Mouse (Mus musculus): ENCODE measurements around the gene Dock11. TPM values are rescaled to one million over a fixed set of nuclear protein-coding genes. Genes with fewer than 3 reads are reported as not detected.

The Dock11 gene
- 147 and 168 TPM in 2 replicates for total RNA-seq (2017)

DNA sequence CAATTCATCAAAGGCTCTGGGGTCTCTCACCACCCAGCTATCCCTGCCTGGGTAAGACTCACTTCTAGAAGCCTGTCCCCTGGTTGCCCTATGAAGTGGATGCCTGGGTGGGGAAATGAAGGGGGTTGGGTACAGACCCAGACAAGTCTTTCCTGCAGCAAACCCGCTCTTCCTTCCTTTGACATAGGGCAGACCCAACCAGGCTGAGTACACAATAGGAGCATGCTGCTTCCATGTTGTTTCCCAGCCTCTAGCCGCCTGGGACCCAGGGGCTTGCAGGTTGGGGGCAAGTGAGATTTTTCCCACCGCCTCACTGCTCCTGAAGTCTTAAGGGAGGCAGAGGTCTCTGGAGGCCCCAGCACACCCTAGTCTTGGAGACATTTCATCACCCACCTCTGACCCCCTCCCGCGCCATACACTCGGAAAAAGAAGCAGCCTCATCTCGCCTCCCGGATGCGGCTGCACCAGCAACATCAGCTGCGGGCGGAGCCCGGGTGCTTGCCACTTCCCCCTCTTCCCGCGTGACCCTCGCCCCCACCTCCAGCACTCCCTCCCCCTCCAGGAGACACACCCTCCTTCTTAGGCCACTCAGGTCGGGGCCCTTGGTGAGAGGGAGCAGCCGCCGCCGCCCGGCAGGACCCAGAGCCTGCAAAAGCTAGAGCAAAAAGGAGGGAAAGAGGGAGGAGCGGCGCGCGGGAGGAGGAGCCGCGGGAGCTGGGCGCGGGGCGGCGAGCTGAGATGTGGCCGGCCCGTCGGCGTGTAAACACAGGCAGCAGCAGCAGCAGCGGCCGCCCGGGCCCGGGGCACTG is at the start of gene Dock11:
Gene Dock11, plus strand, starts transcription at position 746 of the 809 bp plus-strand sequence.
- peak; percentile 90 to 93 for ATAC-seq (replicated peaks in 1 of 2; ENCODE audit: insufficient read depth in 1 of 2, low FRiP score in 2 of 2, low TSS enrichment in 1 of 2, low read depth in 1 of 2, poor library complexity in 2 of 2, severe bottlenecking in 2 of 2)

DNA sequence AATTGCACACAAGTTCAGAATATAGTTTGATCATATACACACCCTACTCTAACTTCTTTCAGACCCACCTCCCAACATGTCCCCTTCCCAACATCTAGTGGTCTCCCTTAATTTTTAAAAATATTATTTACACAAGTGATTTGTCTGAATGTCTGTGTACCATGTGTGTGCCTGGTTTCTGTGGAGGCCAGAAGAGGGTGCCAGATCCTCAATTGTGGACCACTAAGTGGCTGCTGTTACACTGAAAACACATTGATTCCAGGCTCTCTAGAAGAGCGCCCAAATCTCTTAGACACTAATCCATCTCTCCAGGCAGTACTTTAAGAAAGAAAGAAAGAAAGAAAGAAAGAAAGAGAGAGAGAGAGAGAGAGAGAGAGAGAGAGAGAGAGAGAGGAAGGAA is 8.9 kb upstream of the Dock11 start:
- ATAC-seq (replicated peaks in 1 of 2; ENCODE audit: insufficient read depth in 1 of 2, low FRiP score in 2 of 2, low TSS enrichment in 1 of 2, low read depth in 1 of 2, poor library complexity in 2 of 2, severe bottlenecking in 2 of 2): no peak

DNA sequence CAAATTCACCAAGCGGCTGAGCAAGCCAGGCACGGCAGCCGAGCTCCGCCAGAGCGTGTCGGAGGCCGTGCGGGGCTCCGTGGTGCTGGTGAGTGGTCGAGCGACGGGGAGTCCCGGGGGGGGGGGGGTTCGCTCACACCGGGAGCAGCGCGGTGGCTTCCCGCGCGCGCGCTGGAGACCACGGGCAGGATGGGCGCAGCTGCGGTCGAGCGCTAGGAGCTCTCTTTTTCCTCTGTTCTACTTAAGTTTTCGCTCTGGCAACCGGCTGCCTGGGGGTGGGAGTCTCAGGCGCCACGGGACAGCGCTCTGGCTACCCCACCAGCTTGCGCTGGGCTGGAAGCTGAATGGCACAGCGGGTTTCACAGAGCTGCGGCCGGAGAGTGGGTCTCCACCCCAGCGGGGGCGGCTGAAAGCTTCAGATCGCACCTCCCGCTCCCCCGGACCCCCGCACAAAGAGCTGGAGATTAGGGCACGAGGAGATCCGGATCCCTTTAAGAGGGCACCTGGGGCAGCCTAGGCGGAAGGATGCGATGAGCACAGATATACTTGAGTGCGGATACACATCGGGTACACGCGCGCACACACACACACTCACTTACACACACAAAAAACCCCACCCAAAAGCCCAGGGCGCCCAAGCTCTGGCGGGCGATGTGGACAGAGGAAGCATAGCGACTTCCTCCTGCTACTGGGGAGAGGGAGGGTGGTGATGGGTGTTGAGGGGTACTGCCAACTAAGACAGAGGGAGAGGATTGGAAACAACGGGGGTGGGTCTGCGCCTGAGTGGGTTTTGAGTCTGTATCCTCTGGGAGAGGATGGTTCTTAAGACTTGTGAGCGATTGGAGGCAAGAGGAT is 540 bp downstream of the Dock11 start:
- peak; percentile 35 to 57; a peak in 3 of 4 replicates for ATAC-seq (replicated peaks in 1 of 2; ENCODE audit: insufficient read depth in 1 of 2, low FRiP score in 2 of 2, low TSS enrichment in 1 of 2, low read depth in 1 of 2, poor library complexity in 2 of 2, severe bottlenecking in 2 of 2)

DNA sequence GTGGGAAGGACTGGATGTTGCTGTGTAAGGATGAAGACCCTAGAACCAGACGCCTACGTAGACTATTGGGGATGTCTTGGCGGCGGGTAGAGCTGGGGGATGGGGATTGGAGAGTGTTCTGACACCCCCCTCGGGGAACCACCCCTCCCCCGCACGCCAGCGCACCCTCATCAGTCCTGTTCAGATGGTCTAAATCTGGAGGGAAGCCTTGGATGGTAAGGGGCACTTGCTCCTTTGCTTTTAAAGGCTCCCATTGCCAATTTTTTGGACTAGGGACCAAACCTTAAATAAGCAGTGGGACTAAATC is 1.1 kb downstream of the Dock11 start:
- ATAC-seq (replicated peaks in 1 of 2; ENCODE audit: insufficient read depth in 1 of 2, low FRiP score in 2 of 2, low TSS enrichment in 1 of 2, low read depth in 1 of 2, poor library complexity in 2 of 2, severe bottlenecking in 2 of 2): no peak

DNA sequence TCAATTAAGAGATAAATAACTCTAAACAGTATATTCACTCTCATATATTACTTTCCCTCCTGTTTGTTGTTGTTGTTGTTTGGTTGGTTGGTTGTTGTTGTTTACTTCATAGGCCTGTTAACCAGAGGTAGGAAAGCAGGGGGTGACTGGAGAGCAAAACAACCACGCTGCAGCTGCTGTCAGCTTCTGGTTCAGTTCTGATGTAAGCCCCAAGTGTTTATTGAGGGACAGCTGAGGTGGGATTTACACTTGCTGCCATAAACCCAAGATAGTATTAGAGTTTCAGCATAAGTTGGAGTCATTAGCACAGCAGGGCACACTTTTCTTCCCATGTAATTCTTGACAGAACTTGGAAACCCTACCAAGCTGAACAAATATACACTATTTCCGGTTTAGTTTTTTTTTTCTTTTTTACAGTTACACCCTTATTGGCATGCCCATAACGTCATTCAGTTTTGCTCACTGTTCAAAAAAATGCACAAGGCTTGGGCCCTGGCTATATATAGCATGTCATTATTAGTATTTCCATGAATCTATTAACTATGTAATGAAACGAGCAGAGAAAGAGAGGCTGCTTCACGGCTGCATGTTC is 3.0 kb downstream of the Dock11 start:
- no peak for ATAC-seq (replicated peaks in 1 of 2; ENCODE audit: insufficient read depth in 1 of 2, low FRiP score in 2 of 2, low TSS enrichment in 1 of 2, low read depth in 1 of 2, poor library complexity in 2 of 2, severe bottlenecking in 2 of 2)

DNA sequence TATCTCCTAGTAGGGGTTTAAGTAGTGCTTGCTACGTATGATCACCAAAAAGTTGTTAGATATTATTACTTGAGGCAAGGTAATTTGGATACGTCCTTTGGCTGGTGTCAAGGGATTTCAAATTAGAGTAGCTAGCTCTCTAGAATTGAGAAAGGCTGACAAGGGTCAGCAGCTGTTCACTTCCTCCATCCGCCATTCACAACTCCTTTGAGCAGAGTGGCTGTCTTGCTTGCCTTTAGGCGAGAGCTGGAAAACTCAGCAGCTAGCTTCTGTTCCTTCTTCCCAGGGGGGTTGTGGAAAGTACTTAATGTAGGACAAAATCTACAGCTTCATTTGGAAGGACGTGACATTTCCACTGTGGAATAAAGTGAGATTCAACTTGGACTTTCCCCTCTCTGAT is 3.7 kb downstream of the Dock11 start:
- ATAC-seq (replicated peaks in 1 of 2; ENCODE audit: insufficient read depth in 1 of 2, low FRiP score in 2 of 2, low TSS enrichment in 1 of 2, low read depth in 1 of 2, poor library complexity in 2 of 2, severe bottlenecking in 2 of 2): no peak

DNA sequence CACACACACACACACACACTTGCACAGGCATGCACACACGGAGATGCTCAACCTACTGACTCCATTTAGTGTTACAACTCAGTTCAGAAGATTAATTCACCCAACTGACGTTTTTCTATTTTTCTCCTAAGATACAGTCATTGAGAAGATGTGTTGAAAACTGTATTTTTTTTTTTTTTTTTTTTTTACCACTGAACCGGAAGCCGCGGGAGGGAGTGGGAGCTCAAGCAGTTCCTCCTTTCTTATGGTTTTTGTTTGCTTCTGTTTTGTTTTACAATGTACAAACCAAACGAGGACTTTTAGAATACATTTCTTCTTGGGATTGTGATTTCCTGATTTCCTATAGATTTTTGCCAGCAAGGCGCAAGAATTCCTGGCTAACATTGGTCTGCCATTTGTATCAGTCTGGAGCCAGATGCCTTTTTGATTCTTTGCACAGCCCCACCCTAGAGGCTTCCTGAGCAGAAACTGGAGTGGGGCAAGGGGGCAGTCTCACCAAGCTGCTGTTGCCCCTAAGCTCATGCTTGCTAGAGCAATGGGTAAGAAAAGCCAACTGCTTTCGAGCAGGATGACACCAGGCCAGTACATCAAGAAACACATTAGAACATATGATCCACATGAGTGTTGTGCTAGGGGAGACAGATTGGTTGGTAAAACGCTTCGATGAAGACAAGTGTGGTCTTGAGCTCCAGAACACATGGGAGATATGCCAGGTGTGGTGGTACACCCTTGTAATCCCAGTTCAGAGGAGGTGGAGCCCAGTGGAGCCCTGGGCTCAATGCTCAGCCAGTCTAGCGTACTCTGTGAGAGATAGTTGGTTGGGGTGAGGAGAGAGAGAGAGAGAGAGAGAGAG is 9.2 kb downstream of the Dock11 start:
- ATAC-seq (replicated peaks in 1 of 2; ENCODE audit: insufficient read depth in 1 of 2, low FRiP score in 2 of 2, low TSS enrichment in 1 of 2, low read depth in 1 of 2, poor library complexity in 2 of 2, severe bottlenecking in 2 of 2): peak; percentile 62 to 72

DNA sequence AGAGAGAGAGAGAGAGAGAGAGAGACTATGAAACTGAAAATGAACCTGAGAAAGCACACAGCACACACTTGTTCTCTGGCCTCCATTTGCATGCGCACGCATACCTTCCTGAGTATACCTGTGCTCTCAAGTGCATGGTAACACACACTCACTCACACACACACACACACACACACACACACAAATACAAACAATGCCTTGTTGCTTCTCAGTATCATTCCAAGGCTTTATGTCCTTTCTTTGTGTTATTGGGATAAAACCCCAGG is 9.8 kb downstream of the Dock11 start:
- ATAC-seq (replicated peaks in 1 of 2; ENCODE audit: insufficient read depth in 1 of 2, low FRiP score in 2 of 2, low TSS enrichment in 1 of 2, low read depth in 1 of 2, poor library complexity in 2 of 2, severe bottlenecking in 2 of 2): no peak

DNA sequence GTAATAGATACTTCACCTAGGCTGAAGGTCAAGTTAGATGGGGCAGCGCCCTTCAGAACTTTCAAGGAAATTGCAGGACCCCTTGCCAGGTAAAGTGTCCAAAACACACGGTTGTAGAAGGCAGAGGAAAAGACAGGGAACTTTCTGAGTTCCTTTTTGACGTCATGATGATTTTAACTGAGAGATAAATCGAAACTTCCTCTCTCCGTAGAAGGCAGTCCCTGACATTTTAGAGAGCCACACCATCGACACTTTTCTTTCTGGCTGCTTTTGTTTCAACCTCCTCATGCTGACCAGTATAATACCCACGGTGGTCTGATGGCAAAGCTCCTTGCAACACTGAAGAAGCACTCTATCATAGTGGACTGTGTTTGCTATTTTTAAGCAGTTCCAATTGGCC is 15.7 kb downstream of the Dock11 start:
- no peak for ATAC-seq (replicated peaks in 1 of 2; ENCODE audit: insufficient read depth in 1 of 2, low FRiP score in 2 of 2, low TSS enrichment in 1 of 2, low read depth in 1 of 2, poor library complexity in 2 of 2, severe bottlenecking in 2 of 2)

DNA sequence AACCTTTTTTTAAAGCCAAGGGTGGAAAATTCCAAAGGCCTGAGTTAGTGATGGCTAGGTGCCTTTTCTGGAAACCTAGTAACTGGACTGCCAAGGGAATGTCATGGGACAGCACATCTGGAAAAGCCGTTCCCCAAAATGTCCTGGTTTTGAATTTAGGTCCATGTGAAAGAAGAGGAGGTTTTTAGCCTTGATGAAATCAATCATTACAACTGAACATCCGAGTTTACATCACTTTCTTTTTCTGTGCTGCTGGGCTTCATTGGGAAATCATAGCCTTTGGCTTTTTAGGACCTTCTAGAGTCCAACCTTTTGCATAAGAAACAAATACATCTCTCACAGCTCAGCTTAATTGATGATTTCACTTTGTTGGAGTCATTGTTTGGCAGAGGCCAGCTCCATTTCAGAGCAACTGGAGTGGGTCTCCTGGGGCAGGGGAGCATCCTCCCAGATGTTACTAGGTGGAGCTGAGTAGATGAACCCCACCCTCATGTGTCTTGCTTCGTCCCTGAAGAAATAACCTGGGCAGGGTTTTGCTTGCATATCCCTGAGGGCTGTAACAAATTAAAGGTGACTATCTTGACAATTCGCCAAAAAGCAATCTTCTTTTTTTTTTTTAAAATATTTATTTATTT is 18.2 kb downstream of the Dock11 start:
- no peak for ATAC-seq (replicated peaks in 1 of 2; ENCODE audit: insufficient read depth in 1 of 2, low FRiP score in 2 of 2, low TSS enrichment in 1 of 2, low read depth in 1 of 2, poor library complexity in 2 of 2, severe bottlenecking in 2 of 2)

DNA sequence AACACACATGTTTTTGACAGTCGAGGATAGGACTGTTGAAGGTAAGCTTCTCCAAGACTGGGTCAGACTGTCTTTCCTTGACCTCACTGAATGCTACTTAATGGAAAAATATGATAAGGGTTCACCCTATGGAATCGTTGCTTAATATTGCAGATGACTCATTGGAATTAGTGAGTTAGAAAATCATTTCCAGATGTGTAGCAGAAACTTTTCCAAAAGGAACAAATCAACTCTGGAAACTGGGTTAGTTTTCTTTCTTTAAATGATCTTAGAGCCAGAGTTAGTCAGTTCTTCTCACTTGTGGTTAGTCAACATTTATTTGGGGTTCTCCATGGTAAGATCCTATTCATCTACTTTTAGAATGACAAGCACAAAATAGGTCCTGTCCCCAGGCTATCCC is 30.9 kb downstream of the Dock11 start:
- no peak for ATAC-seq (replicated peaks in 1 of 2; ENCODE audit: insufficient read depth in 1 of 2, low FRiP score in 2 of 2, low TSS enrichment in 1 of 2, low read depth in 1 of 2, poor library complexity in 2 of 2, severe bottlenecking in 2 of 2)

DNA sequence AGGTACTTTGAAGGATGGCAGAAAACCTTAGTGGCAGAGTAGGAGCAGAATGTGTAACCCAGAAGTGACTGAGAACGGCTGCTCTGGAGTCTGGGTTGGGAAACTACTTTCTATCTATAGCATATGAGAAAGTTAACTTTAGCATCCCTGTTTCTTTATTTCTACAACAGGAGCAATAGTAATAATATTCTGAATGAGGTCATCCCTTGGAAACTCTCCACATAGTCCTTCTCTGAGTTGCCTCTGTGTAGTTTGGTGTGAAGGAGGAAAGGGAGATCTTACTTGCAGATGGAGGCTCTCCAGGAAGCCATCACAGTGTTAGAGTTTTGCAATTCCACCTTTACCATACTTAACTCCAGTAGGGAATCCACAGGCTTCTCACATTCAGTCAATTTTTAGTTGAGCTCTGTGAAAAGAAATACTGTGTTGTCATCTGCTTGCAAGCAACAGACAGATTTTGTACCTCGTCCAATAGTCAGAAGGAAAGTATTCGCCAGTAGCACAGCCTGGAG is 31.5 kb downstream of the Dock11 start:
- no peak for ATAC-seq (replicated peaks in 1 of 2; ENCODE audit: insufficient read depth in 1 of 2, low FRiP score in 2 of 2, low TSS enrichment in 1 of 2, low read depth in 1 of 2, poor library complexity in 2 of 2, severe bottlenecking in 2 of 2)

DNA sequence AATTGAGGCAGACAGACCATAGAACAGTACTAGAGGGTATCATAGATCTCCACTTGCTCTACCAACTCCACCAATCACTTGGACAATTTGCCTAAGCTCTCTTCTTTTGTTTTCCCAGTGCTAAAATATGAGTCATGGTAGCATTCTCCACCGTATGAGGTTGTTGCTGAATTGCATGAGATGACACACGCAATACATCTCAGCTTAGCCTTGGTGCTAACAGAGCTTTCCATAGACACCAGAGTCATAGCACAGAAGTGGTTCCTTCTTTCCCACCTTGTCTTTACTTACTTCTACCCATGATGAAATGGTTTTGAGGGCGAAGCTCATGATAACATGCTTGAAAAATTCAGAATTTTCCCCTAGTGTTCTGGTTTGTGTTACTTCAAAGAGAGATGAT is 33.3 kb downstream of the Dock11 start:
- no peak for ATAC-seq (replicated peaks in 1 of 2; ENCODE audit: insufficient read depth in 1 of 2, low FRiP score in 2 of 2, low TSS enrichment in 1 of 2, low read depth in 1 of 2, poor library complexity in 2 of 2, severe bottlenecking in 2 of 2)

DNA sequence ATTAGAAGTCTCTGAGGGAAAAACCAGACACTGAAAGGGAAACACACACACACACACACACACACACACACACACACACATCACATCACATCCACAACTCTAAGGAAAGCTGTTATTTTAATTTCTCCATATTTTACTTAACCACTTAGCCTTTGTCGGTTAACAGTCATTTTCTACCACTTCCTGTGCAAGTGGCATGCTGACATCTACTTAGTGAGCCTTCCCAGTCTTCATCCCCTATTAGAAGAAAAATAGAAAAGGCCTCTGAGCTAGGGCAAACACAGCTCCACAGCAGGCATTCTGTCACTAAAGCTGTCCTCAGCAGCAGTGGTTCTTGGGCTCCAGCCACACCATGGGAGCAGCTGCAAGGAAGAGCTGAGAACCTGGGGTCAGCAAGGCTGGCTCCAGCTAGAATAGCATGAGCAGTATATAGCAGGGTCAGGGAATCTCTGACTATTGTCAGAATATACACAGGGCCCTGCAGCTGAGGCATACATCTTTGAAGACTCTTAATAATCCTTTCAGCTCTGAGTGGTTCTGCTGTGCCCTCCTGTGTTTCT is 36.2 kb downstream of the Dock11 start:
- peak; percentile 56 to 63 for ATAC-seq (replicated peaks in 1 of 2; ENCODE audit: insufficient read depth in 1 of 2, low FRiP score in 2 of 2, low TSS enrichment in 1 of 2, low read depth in 1 of 2, poor library complexity in 2 of 2, severe bottlenecking in 2 of 2)

DNA sequence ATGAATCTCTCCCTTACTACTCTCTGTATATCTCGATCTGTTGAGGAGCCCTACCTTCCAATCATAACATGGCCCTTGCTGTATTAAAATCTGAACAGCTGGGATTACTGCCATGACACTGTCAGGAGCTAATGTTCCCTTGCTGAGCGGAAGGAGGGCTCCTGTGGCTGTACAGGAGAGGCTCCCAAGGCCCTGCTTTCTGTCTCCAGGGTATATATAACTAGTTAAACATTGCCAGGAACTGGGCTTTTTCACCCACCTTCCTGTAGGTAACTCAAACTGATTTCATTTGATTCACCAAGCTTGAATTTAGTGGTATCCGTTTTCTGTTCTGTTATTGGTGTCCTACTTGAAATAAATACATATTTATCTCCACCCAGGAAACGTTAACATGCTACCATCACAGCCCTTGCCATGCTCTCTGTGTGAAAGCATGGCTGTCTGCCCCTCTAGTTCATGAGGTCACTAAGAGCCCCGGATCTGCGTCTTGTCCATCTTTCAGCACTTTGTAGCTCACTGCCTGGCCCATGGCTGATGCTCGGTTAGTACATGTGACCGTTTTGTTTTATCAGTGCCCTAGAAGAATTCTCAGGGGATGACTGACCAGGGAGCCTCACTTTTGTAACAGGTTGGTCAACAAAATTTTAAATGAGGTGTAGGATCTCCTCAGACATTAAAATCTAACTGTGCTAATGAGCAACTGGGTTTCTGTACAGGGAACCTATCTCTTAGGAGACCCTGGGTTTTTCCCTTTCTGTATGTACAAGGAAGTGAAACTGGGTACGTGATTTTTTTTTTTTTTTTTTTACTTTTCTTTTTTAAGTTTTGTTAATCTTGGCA is 41.7 kb downstream of the Dock11 start:
- no peak for ATAC-seq (replicated peaks in 1 of 2; ENCODE audit: insufficient read depth in 1 of 2, low FRiP score in 2 of 2, low TSS enrichment in 1 of 2, low read depth in 1 of 2, poor library complexity in 2 of 2, severe bottlenecking in 2 of 2)

DNA sequence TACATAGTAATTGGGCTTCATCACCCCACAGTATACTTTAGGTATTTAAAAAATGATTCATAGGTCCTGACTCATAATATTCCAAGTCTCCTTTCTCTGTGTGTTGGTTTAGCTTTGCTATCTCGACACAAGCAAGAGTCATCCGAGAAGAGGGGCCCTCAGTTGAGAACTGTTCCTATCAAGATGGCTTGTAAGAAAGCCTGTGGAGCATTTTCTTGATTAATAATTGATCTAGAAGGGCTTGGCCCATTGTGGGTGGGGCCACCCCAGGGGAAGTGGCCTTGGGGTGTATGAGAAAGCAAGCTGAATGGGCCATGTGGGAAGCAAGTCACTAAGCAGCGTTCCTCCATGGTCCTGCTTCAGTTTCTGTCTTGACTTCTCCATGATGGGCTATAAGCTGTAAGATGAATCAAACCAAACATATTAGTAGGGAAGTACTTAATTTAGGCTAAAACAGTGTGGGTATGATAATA is 42.3 kb downstream of the Dock11 start:
- no peak for ATAC-seq (replicated peaks in 1 of 2; ENCODE audit: insufficient read depth in 1 of 2, low FRiP score in 2 of 2, low TSS enrichment in 1 of 2, low read depth in 1 of 2, poor library complexity in 2 of 2, severe bottlenecking in 2 of 2)

Data from hematopoietic stem cell, adult 5-6 weeks (primary cell).